Mouse (Mus musculus): ENCODE measurements at regions not wholly inside any gene's neighbourhood (a gene's known extent, or its start where the extent isn't known, plus 50 kb on each side); places are given as distances from the start of the nearest gene placed in this dataset.

GRCm38 (mm10) chr1:90527947-90528717, 74.6 kb upstream of the Cops8 start:
- Histone ChIP-seq H3K4me3 (ENCODE audit: low read depth, low read length) (no peak overlapping the region), H3K4me1 (ENCODE audit: insufficient read depth, low read depth, low read length) (no peaks in the 10 kb centered on the region), H3K27me3 (ENCODE audit: insufficient read depth, low read length) (no peaks in the 10 kb centered on the region), H3K9me3 (replicated peaks) (peaks cover 68% of the 10 kb centered on the region), H3K36me3 (replicated peaks) (no peaks in the 10 kb centered on the region)
- DNase-seq (ENCODE audit: low spot score) (no peak), ATAC-seq (ENCODE audit: extremely low read depth, insufficient number of reproducible peaks, low FRiP score, poor library complexity, severe bottlenecking) (no peak)
- TF ChIP-seq CTCF (IDR thresholded peaks at IDR 0.05; ENCODE audit: low read depth, low read length) (no peak), GATA2 (IDR thresholded peaks at IDR 0.05; ENCODE audit: borderline replicate concordance, low read depth, low read length) (no peak), GATA1 (IDR thresholded peaks at IDR 0.05; ENCODE audit: borderline replicate concordance, low read length) (no peak), TAL1 (conservative IDR thresholded peaks at IDR 0.05; ENCODE audit: low read depth, low read length) (no peak), POLR2AphosphoS5 (IDR thresholded peaks at IDR 0.05; ENCODE audit: insufficient replicate concordance, low read depth, low read length) (no peak)

GRCm38 (mm10) chr1:90533481-90533880, 69.3 kb upstream of the Cops8 start:
- Histone ChIP-seq H3K4me3 (ENCODE audit: low read depth, low read length) (no peak overlapping the region), H3K9me3 (replicated peaks) (peaks cover 50% of the 10 kb centered on the region), H3K4me1 (ENCODE audit: insufficient read depth, low read depth, low read length) (no peaks in the 10 kb centered on the region), H3K36me3 (replicated peaks) (no peaks in the 10 kb centered on the region), H3K27me3 (ENCODE audit: insufficient read depth, low read length) (no peaks in the 10 kb centered on the region)
- ATAC-seq (ENCODE audit: extremely low read depth, insufficient number of reproducible peaks, low FRiP score, poor library complexity, severe bottlenecking) (no peak), DNase-seq (ENCODE audit: low spot score) (no peak)
- TF ChIP-seq GATA2 (IDR thresholded peaks at IDR 0.05; ENCODE audit: borderline replicate concordance, low read depth, low read length) (no peak), POLR2AphosphoS5 (IDR thresholded peaks at IDR 0.05; ENCODE audit: insufficient replicate concordance, low read depth, low read length) (no peak), TAL1 (conservative IDR thresholded peaks at IDR 0.05; ENCODE audit: low read depth, low read length) (no peak), CTCF (IDR thresholded peaks at IDR 0.05; ENCODE audit: low read depth, low read length) (no peak), GATA1 (IDR thresholded peaks at IDR 0.05; ENCODE audit: borderline replicate concordance, low read length) (no peak)

- Histone ChIP-seq H3K4me1 (ENCODE audit: insufficient read depth, low read depth, low read length) (no peaks in the 10 kb centered on the region), H3K27me3 (ENCODE audit: insufficient read depth, low read length) (no peaks in the 10 kb centered on the region), H3K9me3 (replicated peaks) (peaks cover 44% of the 10 kb centered on the region), H3K4me3 (ENCODE audit: low read depth, low read length) (no peak overlapping the region), H3K36me3 (replicated peaks) (no peaks in the 10 kb centered on the region)
- TF ChIP-seq GATA1 (IDR thresholded peaks at IDR 0.05; ENCODE audit: borderline replicate concordance, low read length) (no peak), GATA2 (IDR thresholded peaks at IDR 0.05; ENCODE audit: borderline replicate concordance, low read depth, low read length) (no peak), TAL1 (conservative IDR thresholded peaks at IDR 0.05; ENCODE audit: low read depth, low read length) (no peak), CTCF (IDR thresholded peaks at IDR 0.05; ENCODE audit: low read depth, low read length) (no peak), POLR2AphosphoS5 (IDR thresholded peaks at IDR 0.05; ENCODE audit: insufficient replicate concordance, low read depth, low read length) (no peak; the same call in 1 of the 2 replicates)
- no peak for DNase-seq (ENCODE audit: low spot score)
- ATAC-seq (ENCODE audit: extremely low read depth, insufficient number of reproducible peaks, low FRiP score, poor library complexity, severe bottlenecking): no peak
These were observed 66.7 kb upstream of the Cops8 start for GRCm38 (mm10) chr1:90536105-90536504.

- Histone ChIP-seq H3K36me3 (replicated peaks) (no peaks in the 10 kb centered on the region), H3K9me3 (replicated peaks) (peaks cover 48% of the 10 kb centered on the region), H3K4me1 (ENCODE audit: insufficient read depth, low read depth, low read length) (no peaks in the 10 kb centered on the region), H3K27me3 (ENCODE audit: insufficient read depth, low read length) (no peaks in the 10 kb centered on the region), H3K4me3 (ENCODE audit: low read depth, low read length) (no peak overlapping the region)
- TF ChIP-seq CTCF (IDR thresholded peaks at IDR 0.05; ENCODE audit: low read depth, low read length) (no peak), GATA2 (IDR thresholded peaks at IDR 0.05; ENCODE audit: borderline replicate concordance, low read depth, low read length) (no peak), GATA1 (IDR thresholded peaks at IDR 0.05; ENCODE audit: borderline replicate concordance, low read length) (no peak), TAL1 (conservative IDR thresholded peaks at IDR 0.05; ENCODE audit: low read depth, low read length) (no peak), POLR2AphosphoS5 (IDR thresholded peaks at IDR 0.05; ENCODE audit: insufficient replicate concordance, low read depth, low read length) (no peak)
- DNase-seq (ENCODE audit: low spot score) (no peak), ATAC-seq (ENCODE audit: extremely low read depth, insufficient number of reproducible peaks, low FRiP score, poor library complexity, severe bottlenecking) (no peak)
These were observed 58.7 kb upstream of the Cops8 start for GRCm38 (mm10) chr1:90543801-90544795.

DNA sequence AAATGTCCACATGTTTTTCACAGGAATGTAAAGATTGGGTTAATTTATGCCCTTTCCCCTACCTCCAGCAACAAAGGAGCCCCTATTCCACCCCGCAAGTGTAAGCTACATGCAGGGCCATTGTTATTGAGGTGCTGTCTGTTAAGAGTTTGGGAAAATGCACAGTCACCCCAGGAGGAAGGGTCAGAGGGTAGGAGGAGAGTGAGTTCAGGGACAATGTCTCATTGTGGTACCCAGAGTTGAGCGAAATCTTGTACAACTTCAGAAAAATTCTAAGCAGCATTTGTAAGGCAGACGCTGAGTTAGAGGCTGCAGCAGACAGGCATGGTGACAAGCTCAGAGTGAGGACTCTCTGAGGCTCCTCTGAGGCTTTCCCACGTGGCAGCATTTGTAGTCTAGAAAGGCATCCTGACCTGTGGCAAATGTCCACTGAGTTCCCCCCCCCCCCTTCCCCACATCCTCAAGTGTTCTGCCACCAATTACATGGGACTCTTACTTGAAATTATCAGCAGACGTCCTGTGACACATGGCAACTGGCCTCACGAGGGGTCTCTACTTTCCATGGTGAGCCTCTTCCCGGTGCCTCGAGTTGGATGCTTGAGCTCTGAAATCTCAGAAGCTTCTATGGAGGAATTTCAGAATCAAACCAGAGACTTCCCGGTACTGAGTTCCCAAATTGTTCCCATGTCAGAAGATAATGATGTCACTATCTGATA, 57.8 kb upstream of the Cops8 start:
- no peaks in the 10 kb centered on the region for H3K27me3 ChIP-seq (ENCODE audit: insufficient read depth, low read length)
- TF ChIP-seq GATA2 (IDR thresholded peaks at IDR 0.05; ENCODE audit: borderline replicate concordance, low read depth, low read length) (no peak), GATA1 (IDR thresholded peaks at IDR 0.05; ENCODE audit: borderline replicate concordance, low read length) (no peak), CTCF (IDR thresholded peaks at IDR 0.05; ENCODE audit: low read depth, low read length) (no peak), TAL1 (conservative IDR thresholded peaks at IDR 0.05; ENCODE audit: low read depth, low read length) (no peak), POLR2AphosphoS5 (IDR thresholded peaks at IDR 0.05; ENCODE audit: insufficient replicate concordance, low read depth, low read length) (no peak)
- H3K4me1 ChIP-seq (ENCODE audit: insufficient read depth, low read depth, low read length): no peaks in the 10 kb centered on the region
- no peak overlapping the region for H3K4me3 ChIP-seq (ENCODE audit: low read depth, low read length)
- H3K9me3 ChIP-seq (replicated peaks): peaks cover 55% of the 10 kb centered on the region
- DNase-seq (ENCODE audit: low spot score): no peak
- no peak for ATAC-seq (ENCODE audit: extremely low read depth, insufficient number of reproducible peaks, low FRiP score, poor library complexity, severe bottlenecking)
- H3K36me3 ChIP-seq (replicated peaks): no peaks in the 10 kb centered on the region
